Mouse (Mus musculus): ENCODE measurements around the gene Copa.

Gene Copa

GRCm38 (mm10) chr1:172082101-172082898 is at the start of gene Copa, which contains the start of gene Ncstn:
Gene Copa, plus strand, starts transcription at chr1:172082529.
Gene Ncstn, minus strand, starts transcription at chr1:172082795.
- peak; percentile 94 for DNase-seq

GRCm38 (mm10) chr1:172046410-172046809 is 35.9 kb upstream of the Copa start:
- no peak for DNase-seq

- peak; percentile 68 for DNase-seq
These were observed 35.4 kb upstream of the Copa start for GRCm38 (mm10) chr1:172046938-172047337.

- no peak for DNase-seq
These were observed 34.0 kb upstream of the Copa start for GRCm38 (mm10) chr1:172048241-172048734.

- no peak for DNase-seq
These were observed 33.1 kb upstream of the Copa start for GRCm38 (mm10) chr1:172049131-172049782.

GRCm38 (mm10) chr1:172052766-172053279 is 29.5 kb upstream of the Copa start:
- DNase-seq, result no peak

- DNase-seq, result no peak
These were observed 28.5 kb upstream of the Copa start for GRCm38 (mm10) chr1:172053541-172054440.

- DNase-seq, result no peak
These were observed 26.1 kb upstream of the Copa start for GRCm38 (mm10) chr1:172056251-172056650.

- no peak for DNase-seq
These were observed 24.8 kb upstream of the Copa start, which contains the start of gene Nhlh1 for GRCm38 (mm10) chr1:172057491-172057921. Gene Nhlh1, minus strand, starts transcription at chr1:172057573.

- no peak for DNase-seq
These were observed 24.0 kb upstream of the Copa start for GRCm38 (mm10) chr1:172058321-172058720.

GRCm38 (mm10) chr1:172058874-172059273 is 23.5 kb upstream of the Copa start:
- no peak for DNase-seq

GRCm38 (mm10) chr1:172060659-172061058 is 21.7 kb upstream of the Copa start:
- no peak for DNase-seq

GRCm38 (mm10) chr1:172061217-172061616 is 21.1 kb upstream of the Copa start:
- DNase-seq, result no peak

GRCm38 (mm10) chr1:172062101-172062500 is 20.2 kb upstream of the Copa start:
- DNase-seq, result no peak

GRCm38 (mm10) chr1:172063291-172064023 is 18.9 kb upstream of the Copa start:
- DNase-seq, result no peak

- no peak for DNase-seq
These were observed 17.7 kb upstream of the Copa start for GRCm38 (mm10) chr1:172064613-172065141.

- no peak for DNase-seq
These were observed 12.1 kb upstream of the Copa start for GRCm38 (mm10) chr1:172070227-172070626.

GRCm38 (mm10) chr1:172071556-172071955 is 10.8 kb upstream of the Copa start:
- DNase-seq, result no peak

GRCm38 (mm10) chr1:172072604-172073003 is 9.7 kb upstream of the Copa start:
- no peak for DNase-seq

GRCm38 (mm10) chr1:172077981-172078380 is 4.3 kb upstream of the Copa start:
- no peak for DNase-seq

GRCm38 (mm10) chr1:172082899-172083445 is 643 bp downstream of the Copa start:
- no peak for DNase-seq

Data from kidney, adult 18-20 months (tissue).